Mouse (Mus musculus) liver, adult (tissue): ENCODE results near the gene Tbc1d22b.

Experiments used
- GATA4 ChIP-seq: IDR thresholded peaks from 2 replicates; pipeline ENCODE4 v1.6.1; 2014; ENCODE audit warnings: mild to moderate bottlenecking, low read length; ENCODE audit not compliant: insufficient replicate concordance

The Tbc1d22b gene

GRCm38 (mm10) chr17:29549543-29550428 is at the start of gene Tbc1d22b, which contains the start of gene Gm17657:
Tbc1d22b (plus strand) TSS chr17:29549785.
Gm17657 (minus strand) TSS chr17:29549638.
- TF ChIP-seq GATA4 = no peak

- TF ChIP-seq GATA4 = no peak
These were observed 49.3 kb upstream of the Tbc1d22b start for GRCm38 (mm10) chr17:29500243-29500740.

- no peak for TF ChIP-seq GATA4
These were observed 48.6 kb upstream of the Tbc1d22b start for GRCm38 (mm10) chr17:29500802-29501469.

GRCm38 (mm10) chr17:29502005-29502668 is 47.4 kb upstream of the Tbc1d22b start:
- no peak for TF ChIP-seq GATA4

- TF ChIP-seq GATA4 = peak; percentile 13; the same call in 1 of the 2 replicates
These were observed 46.6 kb upstream of the Tbc1d22b start for GRCm38 (mm10) chr17:29502669-29503665.

- no peak for TF ChIP-seq GATA4
These were observed 45.9 kb upstream of the Tbc1d22b start for GRCm38 (mm10) chr17:29503700-29504099.

GRCm38 (mm10) chr17:29508927-29509608 is 40.5 kb upstream of the Tbc1d22b start:
- TF ChIP-seq GATA4 = no peak

GRCm38 (mm10) chr17:29510691-29511090 is 38.9 kb upstream of the Tbc1d22b start:
- TF ChIP-seq GATA4 = no peak

GRCm38 (mm10) chr17:29513044-29513730 is 36.4 kb upstream of the Tbc1d22b start:
- TF ChIP-seq GATA4 = peak; percentile 99

- no peak for TF ChIP-seq GATA4
These were observed 35.1 kb upstream of the Tbc1d22b start for GRCm38 (mm10) chr17:29514435-29514834.

- no peak for TF ChIP-seq GATA4
These were observed 29.9 kb upstream of the Tbc1d22b start for GRCm38 (mm10) chr17:29519731-29520130.

- TF ChIP-seq GATA4 = no peak
These were observed 24.0 kb upstream of the Tbc1d22b start for GRCm38 (mm10) chr17:29525613-29526012.

GRCm38 (mm10) chr17:29528568-29529187 is 20.9 kb upstream of the Tbc1d22b start:
- TF ChIP-seq GATA4 = no peak
